Mouse (Mus musculus) intestine, embryonic 16.5 days (tissue): Measurements from ENCODE around the gene Castor2. TPM values are rescaled to one million over a fixed set of nuclear protein-coding genes. Genes with fewer than 3 reads are reported as not detected.

Experiments
- ATAC-seq: fragments of 200-750 bp; cut with Nextera tagmentation; 2 replicates; pipeline ENCODE4 v1.8.0; 2017; ENCODE audit warnings: moderate TSS enrichment, moderate library complexity
- H3K27ac ChIP-seq: fragments of 300-500 bp; sonication (generic); 2 replicates; pipeline ENCODE4 v1.5.1; 2014; ENCODE audit warnings: mild to moderate bottlenecking, low read length
- H3K27me3 ChIP-seq: fragments of 300-500 bp; sonication (generic); replicated peaks from 2 replicates; pipeline ENCODE4 v1.6.1; 2014; ENCODE audit warnings: low read length, control low read depth, mixed read lengths; ENCODE audit not compliant: control insufficient read depth, insufficient read depth
- H3K36me3 ChIP-seq: fragments of 300-500 bp; sonication (generic); 2 replicates; pipeline ENCODE4 v1.6.1; 2014; ENCODE audit warnings: low read length, control low read depth; ENCODE audit not compliant: control insufficient read depth, insufficient read depth
- H3K4me1 ChIP-seq: fragments of 300-500 bp; sonication (generic); 2 replicates; pipeline ENCODE4 v1.6.1; 2014; ENCODE audit warnings: low read length, control low read depth, mixed read lengths; ENCODE audit not compliant: control insufficient read depth, insufficient read depth
- H3K4me2 ChIP-seq: fragments of 300-500 bp; sonication (generic); 2 replicates; pipeline ENCODE4 v1.6.1; 2014; ENCODE audit warnings: low read depth, low read length, control low read depth
- H3K4me3 ChIP-seq: fragments of 300-500 bp; sonication (generic); 2 replicates; pipeline ENCODE4 v1.5.1; 2014; ENCODE audit warnings: mild to moderate bottlenecking, low read length
- H3K9ac ChIP-seq: fragments of 300-500 bp; sonication (generic); 2 replicates; pipeline ENCODE4 v1.6.1; 2014; ENCODE audit warnings: low read depth, low read length
- H3K9me3 ChIP-seq: fragments of 300-500 bp; sonication (generic); 2 replicates; pipeline ENCODE4 v1.6.1; 2016; ENCODE audit warnings: low read length, control low read depth; ENCODE audit not compliant: control insufficient read depth
- WGBS: fragments of 180-500 bp; shearing (Covaris S2); extraction: QIAGEN DNeasy Blood & Tissue Kit; methylation state at CpG from one replicate; pipeline ENCODE4 v1.1.7; 2014; 5-methylcytosine and 5-hydroxymethylcytosine counted together
- polyA plus RNA-seq: library from polyadenylated mRNA; unstranded; fragments of >200 nt; fragmentation: Nextera tagmentation; extraction: Ambion mirVana; gene quantifications from 2 replicates; pipeline ENCODE4 v1.2.1, GENCODE M21; 2015

The Castor2 gene
- polyA plus RNA-seq, 1 experiment from 2014 or later, result 6.7 TPM

DNA sequence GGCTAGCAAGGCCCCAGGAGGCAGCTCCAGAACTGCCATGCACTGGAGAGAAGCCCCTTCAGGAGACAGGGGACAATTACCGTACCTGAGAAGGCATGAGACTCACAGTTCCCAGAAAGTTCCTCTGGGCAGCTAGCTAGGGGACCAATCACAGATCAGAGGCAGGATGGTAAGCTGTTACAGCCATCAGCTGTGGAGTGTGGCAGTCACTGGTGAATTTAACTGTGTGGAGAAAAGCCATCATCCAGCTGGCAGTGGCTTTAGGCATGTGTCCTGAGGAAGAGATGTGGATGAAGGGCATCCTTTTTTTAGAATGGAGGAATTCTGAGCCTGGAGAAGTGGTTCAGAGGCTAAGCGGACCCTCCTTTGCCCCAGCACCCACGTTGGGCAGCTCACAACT is 20.6 kb downstream of the Castor2 start:
- no peaks in the 10 kb centered on the region for H3K27me3 ChIP-seq

DNA sequence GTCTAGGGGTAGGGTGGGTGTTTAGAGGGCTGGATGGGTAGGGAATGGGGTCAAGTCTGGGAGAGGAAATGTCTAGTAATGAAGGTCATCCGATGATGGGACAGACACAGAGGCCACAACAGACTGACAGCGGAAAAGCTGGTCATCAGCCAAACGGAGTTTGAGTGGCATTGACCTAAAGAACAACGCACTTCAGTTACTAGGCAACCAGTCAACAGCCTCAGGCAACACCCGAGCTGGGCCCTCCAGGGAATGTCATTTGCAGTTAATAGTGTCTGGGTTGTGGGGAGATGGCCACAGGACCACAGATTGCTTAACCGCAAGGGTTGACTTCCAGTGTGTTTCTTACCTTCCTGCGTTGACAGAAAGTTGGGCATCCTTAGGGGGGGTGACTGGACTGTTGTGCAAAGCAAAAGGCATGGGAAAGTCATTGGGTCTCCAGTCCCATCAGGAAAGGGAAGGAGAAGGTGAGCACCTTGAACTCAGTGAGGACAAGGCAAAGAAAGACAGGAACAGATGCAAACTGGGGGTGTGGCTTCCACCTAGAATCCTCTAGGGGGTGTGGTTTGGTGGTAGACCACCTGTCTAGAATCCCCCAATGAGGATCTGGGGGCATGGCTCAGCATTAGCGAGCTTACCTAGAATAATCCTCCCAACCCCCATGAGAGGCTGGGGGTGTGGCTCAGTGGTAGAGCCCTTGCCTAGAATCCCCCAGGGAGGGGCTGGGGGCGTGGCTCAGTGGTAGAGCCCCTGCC is 21.8 kb downstream of the Castor2 start:
- no peak overlapping the region for H3K4me3 ChIP-seq
- peaks cover 12% of the 10 kb centered on the region for H3K4me1 ChIP-seq
- ATAC-seq, result peak; percentile 75
- H3K9ac ChIP-seq, result no peak overlapping the region
- H3K4me2 ChIP-seq, result no peak overlapping the region
- no peaks in the 10 kb centered on the region for H3K36me3 ChIP-seq
- no peak overlapping the region for H3K27ac ChIP-seq
- no peaks in the 10 kb centered on the region for H3K27me3 ChIP-seq
- WGBS, result 58% methylated on average over 8 of the region's 9 CpGs
- no peaks in the 10 kb centered on the region for H3K9me3 ChIP-seq

More for the DNA sequence above, 20.6 kb downstream of the Castor2 start:
- WGBS, result 91% methylated on average over 3 of the region's 3 CpGs
- Histone ChIP-seq H3K4me3 (no peak overlapping the region), H3K27ac (no peak overlapping the region), H3K4me2 (no peak overlapping the region), H3K9ac (no peak overlapping the region), H3K9me3 (no peaks in the 10 kb centered on the region), H3K4me1 (peaks cover 12% of the 10 kb centered on the region), H3K36me3 (no peaks in the 10 kb centered on the region)
- ATAC-seq, result no peak

DNA sequence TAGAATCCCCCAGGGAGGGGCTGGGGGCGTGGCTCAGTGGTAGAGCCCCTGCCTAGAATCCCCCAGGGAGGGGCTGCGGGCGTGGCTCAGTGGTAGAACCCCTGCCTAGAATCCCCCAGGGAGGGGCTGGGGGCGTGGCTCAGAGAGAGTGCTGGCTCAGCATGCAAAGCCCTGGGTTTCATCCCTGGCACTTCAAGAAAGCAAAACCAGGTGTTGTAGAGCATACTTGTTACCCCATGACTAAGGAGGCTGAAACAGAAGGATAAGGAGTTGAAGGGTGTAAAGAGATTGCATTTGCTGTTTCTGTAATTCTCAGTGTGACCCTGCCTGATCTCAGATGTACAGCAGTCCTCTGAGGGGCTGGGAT is 22.4 kb downstream of the Castor2 start:
- Histone ChIP-seq H3K4me3 (no peak overlapping the region), H3K27ac (no peak overlapping the region), H3K4me2 (no peak overlapping the region), H3K4me1 (peaks cover 12% of the 10 kb centered on the region), H3K27me3 (no peaks in the 10 kb centered on the region), H3K9ac (no peak overlapping the region), H3K9me3 (no peaks in the 10 kb centered on the region), H3K36me3 (no peaks in the 10 kb centered on the region)
- no peak for ATAC-seq
- 87% methylated on average over 3 of the region's 4 CpGs for WGBS

DNA sequence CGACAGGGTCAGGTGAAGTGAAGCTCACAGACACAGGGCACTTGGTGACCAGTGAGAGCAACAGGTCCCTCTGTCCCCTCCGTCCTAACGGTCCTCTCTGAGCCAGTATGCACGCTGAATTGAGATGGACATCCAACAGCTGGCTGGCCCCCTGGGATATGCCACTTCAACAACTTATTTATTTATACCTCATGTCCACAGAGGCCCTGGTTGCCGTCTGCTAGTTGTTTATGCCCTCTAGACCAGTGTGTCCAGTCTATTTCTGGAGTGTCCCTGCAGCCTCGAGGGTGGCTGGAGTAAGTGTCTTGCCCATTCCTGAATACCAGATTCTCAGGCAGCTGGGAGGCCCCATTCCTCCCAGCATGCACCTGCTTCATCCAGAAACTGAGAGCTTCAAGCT is 24.3 kb downstream of the Castor2 start:
- WGBS, result 74% methylated on average over 6 of the region's 6 CpGs
- no peak overlapping the region for H3K4me3 ChIP-seq
- ATAC-seq, result no peak
- no peaks in the 10 kb centered on the region for H3K27me3 ChIP-seq
- H3K4me1 ChIP-seq, result peaks cover 12% of the 10 kb centered on the region
- no peaks in the 10 kb centered on the region for H3K9me3 ChIP-seq
- H3K9ac ChIP-seq, result no peak overlapping the region
- no peaks in the 10 kb centered on the region for H3K36me3 ChIP-seq
- no peak overlapping the region for H3K4me2 ChIP-seq
- no peak overlapping the region for H3K27ac ChIP-seq

DNA sequence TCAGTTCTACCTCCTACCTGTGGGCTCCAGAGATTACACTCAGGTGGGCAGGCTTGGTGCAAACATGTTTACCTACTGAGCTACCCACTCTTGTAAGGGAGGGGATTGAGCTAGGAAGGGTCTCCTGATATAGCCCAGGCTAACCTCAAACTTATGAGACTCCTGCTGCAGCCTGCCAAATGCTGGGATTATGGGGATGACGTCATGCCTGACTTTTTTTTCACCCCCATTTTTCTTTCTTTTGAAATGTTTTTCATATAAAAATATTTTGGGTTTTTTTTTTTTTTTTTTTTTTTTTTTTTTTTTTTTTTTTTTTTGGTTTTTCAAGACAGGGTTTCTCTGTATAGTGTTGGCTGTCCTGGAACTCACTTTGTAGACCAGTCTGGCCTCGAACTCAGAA is 26.7 kb downstream of the Castor2 start:
- Histone ChIP-seq H3K27me3 (no peaks in the 10 kb centered on the region), H3K4me2 (no peak overlapping the region), H3K9me3 (no peaks in the 10 kb centered on the region), H3K27ac (no peak overlapping the region), H3K4me1 (no peaks in the 10 kb centered on the region; the same call in 1 of the 2 replicates), H3K4me3 (no peak overlapping the region), H3K9ac (no peak overlapping the region), H3K36me3 (no peaks in the 10 kb centered on the region)
- 82% methylated on average over 2 of the region's 2 CpGs for WGBS
- no peak for ATAC-seq

DNA sequence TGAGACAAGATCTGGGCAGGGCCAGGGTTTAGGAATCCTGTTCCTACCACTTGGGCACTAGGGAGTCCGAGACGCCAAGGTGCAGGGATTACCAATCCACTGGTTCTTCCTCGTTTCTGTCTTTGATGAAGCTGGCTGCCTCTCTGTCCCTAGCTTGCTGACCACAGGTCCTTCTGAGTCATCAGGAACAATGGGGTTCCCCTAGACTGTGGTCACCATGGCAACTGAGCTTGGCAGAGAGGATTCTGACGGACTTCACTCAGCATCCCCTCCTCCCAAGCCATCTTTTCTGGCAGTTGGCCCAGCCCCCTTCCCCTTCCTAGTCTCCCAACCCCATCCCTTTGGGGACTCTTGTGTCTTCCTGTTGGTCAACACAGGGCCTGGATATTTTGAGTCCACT is 32.1 kb downstream of the Castor2 start:
- WGBS, result 47% methylated on average over 4 of the region's 4 CpGs
- Histone ChIP-seq H3K9ac (no peak overlapping the region), H3K4me2 (no peak overlapping the region), H3K27me3 (no peaks in the 10 kb centered on the region), H3K4me3 (no peak overlapping the region), H3K27ac (no peak overlapping the region), H3K9me3 (no peaks in the 10 kb centered on the region), H3K36me3 (no peaks in the 10 kb centered on the region; the same call in 1 of the 2 replicates), H3K4me1 (no peaks in the 10 kb centered on the region)
- no peak for ATAC-seq

DNA sequence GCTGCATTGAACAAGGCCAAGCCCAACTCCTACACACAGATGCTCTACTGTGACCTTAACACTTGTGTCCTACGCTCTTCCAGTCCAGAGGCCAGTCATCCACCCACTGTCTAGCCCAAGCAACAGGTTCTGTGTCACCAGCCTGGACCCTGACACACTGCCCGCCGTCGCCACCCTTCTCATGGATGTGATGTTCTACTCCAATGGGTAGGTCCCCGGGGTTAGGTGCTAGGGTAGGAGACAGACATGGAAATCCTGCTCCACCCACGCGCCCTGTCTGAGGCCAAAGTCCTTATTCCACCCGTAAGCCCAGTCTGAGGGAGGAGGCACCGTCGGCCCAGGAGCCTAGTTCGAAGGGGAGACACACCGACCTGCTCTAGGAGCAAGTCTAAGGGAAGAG is 36.5 kb downstream of the Castor2 start:
- no peaks in the 10 kb centered on the region for H3K27me3 ChIP-seq
- no peaks in the 10 kb centered on the region for H3K9me3 ChIP-seq
- H3K4me2 ChIP-seq, result no peak overlapping the region
- H3K36me3 ChIP-seq, result no peaks in the 10 kb centered on the region; the same call in 1 of the 2 replicates
- no peak for ATAC-seq
- no peak overlapping the region for H3K4me3 ChIP-seq
- no peak overlapping the region for H3K9ac ChIP-seq
- WGBS, result 95% methylated on average over 12 of the region's 12 CpGs
- H3K4me1 ChIP-seq, result no peaks in the 10 kb centered on the region
- no peak overlapping the region for H3K27ac ChIP-seq

DNA sequence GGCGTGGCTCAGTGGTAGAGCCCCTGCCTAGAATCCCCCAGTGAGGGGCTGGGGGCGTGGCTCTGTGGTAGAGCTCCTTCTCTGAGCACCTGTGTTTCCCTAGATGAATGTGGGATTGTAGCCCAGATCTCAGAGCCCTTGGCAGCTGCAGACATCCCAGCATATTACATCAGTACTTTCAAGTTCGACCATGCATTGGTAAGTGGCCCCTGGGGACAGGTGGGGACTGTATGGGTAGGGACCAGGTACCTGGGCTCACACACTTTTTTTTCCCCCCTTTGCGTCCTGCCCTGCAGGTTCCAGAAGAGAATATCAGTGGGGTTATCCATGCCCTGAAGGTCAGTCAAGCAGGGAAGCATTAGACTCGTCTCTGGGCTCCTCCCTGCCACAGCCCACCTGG is 38.4 kb downstream of the Castor2 start:
- Histone ChIP-seq H3K9ac (no peak overlapping the region), H3K27ac (no peak overlapping the region), H3K4me1 (no peaks in the 10 kb centered on the region), H3K36me3 (no peaks in the 10 kb centered on the region; the same call in 1 of the 2 replicates), H3K9me3 (no peaks in the 10 kb centered on the region), H3K4me2 (no peak overlapping the region), H3K4me3 (no peak overlapping the region), H3K27me3 (no peaks in the 10 kb centered on the region)
- WGBS, result 88% methylated on average over 5 of the region's 5 CpGs
- ATAC-seq, result no peak

DNA sequence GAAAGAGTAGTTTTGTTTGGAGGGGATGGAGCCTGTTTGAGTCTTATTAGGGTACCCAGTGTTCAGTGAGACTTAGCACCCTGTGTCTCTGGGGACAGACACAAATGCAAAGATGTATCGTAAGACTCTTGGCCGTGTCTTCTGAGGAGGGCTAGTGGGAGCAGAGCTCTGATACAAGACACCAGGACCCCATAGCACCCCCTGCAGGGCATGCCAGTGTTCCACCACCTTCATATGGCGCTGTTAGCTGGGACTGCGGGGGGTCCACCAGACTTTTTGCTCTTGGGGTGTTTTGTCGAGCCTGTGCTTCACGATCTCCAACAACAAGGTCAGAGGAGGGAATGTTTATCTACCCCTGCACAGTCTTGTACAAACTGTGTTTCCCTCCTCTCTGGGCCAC is 39.9 kb downstream of the Castor2 start:
- Histone ChIP-seq H3K4me2 (no peak overlapping the region), H3K9ac (no peak overlapping the region), H3K4me3 (no peak overlapping the region), H3K4me1 (no peaks in the 10 kb centered on the region), H3K9me3 (no peaks in the 10 kb centered on the region), H3K36me3 (no peaks in the 10 kb centered on the region; the same call in 1 of the 2 replicates), H3K27ac (no peak overlapping the region), H3K27me3 (no peaks in the 10 kb centered on the region)
- WGBS, result 82% methylated on average over 6 of the region's 6 CpGs
- no peak for ATAC-seq

DNA sequence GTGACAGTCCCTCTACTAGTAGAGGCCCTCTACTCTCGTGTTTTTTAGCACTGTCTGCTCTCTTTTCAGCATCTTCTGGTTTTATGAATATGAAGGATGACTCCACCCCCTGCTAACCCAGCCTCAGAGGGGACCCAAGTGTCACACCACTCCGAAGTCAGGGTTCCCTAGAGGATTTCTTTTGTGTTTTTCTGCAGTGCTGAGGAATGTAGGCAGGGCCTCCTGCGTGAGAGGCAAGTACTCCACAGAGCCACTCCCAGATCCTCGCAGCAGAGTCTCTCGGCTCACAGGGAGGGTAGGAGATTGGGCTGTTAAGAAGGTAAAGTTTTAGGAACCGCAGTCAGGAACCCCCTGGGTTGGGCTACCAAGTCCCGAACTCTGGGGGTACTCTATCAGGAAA is 41.7 kb downstream of the Castor2 start:
- 75% methylated on average over 7 of the region's 7 CpGs for WGBS
- H3K4me1 ChIP-seq, result no peaks in the 10 kb centered on the region
- no peaks in the 10 kb centered on the region for H3K27me3 ChIP-seq
- no peaks in the 10 kb centered on the region for H3K36me3 ChIP-seq
- no peak overlapping the region for H3K4me2 ChIP-seq
- no peaks in the 10 kb centered on the region for H3K9me3 ChIP-seq
- no peak overlapping the region for H3K9ac ChIP-seq
- H3K4me3 ChIP-seq, result no peak overlapping the region
- H3K27ac ChIP-seq, result no peak overlapping the region
- ATAC-seq, result no peak
